ENCODE assay signal across 21 mouse cellular contexts in the genomic region with DNA sequence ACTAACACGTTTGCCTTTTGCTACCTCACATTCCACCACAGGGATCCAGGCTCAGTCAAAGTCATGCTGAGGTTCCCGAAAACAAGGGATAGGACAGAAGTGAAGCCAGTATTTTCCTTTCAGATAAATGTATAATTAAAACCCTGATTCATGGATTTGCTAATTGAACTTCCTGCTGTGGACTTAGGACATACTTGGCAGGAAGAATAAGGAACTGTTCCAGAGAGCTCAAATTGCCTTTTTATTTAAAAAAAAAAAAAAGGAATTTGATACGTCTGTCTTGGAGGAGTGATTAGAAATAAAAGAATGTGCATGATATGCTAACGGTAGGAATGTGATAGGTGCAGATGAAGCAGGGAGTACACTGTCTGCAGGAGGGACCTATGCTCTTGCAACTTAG.
DNase-seq lines count a peak whose midpoint lies in the region; ATAC-seq and TF ChIP-seq lines count a peak whose summit lies in the region.
"Had no signal": no experiment of that assay in that cellular context is flagged by ENCODE, and none has a peak within 500 bp of the region (broad histone marks: within the 10 kb centered on the region; RNA-seq: fewer than 3 reads in every experiment).

No protein-coding gene starts in this region.

- no peak overlapping the region for H3K27ac ChIP-seq in forebrain, embryonic 14.5 days (ENCODE audit: low read depth, low read length)
- H3K27ac ChIP-seq in forebrain, postnatal 0 days (ENCODE audit: low read depth, low read length), result no peak overlapping the region
- H3K27ac ChIP-seq in liver, adult 2 months (replicated peaks; ENCODE audit: insufficient read depth, low read depth, low read length), result no peak overlapping the region
- H3K27ac ChIP-seq in liver, embryonic 12.5 days, result no peak overlapping the region
- H3K27ac ChIP-seq: embryonic facial prominence, embryonic 15.5 days; hindbrain, embryonic 10.5 days; hindbrain, embryonic 13.5 days; intestine, embryonic 15.5 days had no signal

- H3K9me3 ChIP-seq in forebrain, embryonic 14.5 days (replicated peaks; ENCODE audit: control insufficient read depth, low read length), result no peaks in the 10 kb centered on the region
- H3K9me3 ChIP-seq in forebrain, postnatal 0 days (ENCODE audit: low read length), result no peaks in the 10 kb centered on the region
- no peaks in the 10 kb centered on the region for H3K9me3 ChIP-seq in liver, embryonic 12.5 days (replicated peaks)
- H3K9me3 ChIP-seq: embryonic facial prominence, embryonic 15.5 days; hindbrain, embryonic 10.5 days; hindbrain, embryonic 13.5 days; intestine, embryonic 15.5 days had no signal

- H3K4me3 ChIP-seq in forebrain, embryonic 14.5 days (ENCODE audit: low read depth, low read length), result no peak overlapping the region
- no peak overlapping the region for H3K4me3 ChIP-seq in forebrain, postnatal 0 days (ENCODE audit: low read depth, low read length)
- no peak overlapping the region for H3K4me3 ChIP-seq in liver, adult 2 months (ENCODE audit: insufficient read depth, low read depth, low read length)
- no peak overlapping the region for H3K4me3 ChIP-seq in liver, embryonic 12.5 days
- H3K4me3 ChIP-seq: embryonic facial prominence, embryonic 15.5 days; hindbrain, embryonic 10.5 days; hindbrain, embryonic 13.5 days; intestine, embryonic 15.5 days had no signal

- H3K4me1 ChIP-seq in forebrain, embryonic 14.5 days (ENCODE audit: control insufficient read depth, insufficient read depth, low read length), result no peaks in the 10 kb centered on the region
- H3K4me1 ChIP-seq in forebrain, postnatal 0 days (ENCODE audit: insufficient read depth), result no peaks in the 10 kb centered on the region
- H3K4me1 ChIP-seq in liver, adult 2 months (ENCODE audit: control insufficient read depth, insufficient read depth, low read length), result no peaks in the 10 kb centered on the region
- no peaks in the 10 kb centered on the region for H3K4me1 ChIP-seq in liver, embryonic 12.5 days
- H3K4me1 ChIP-seq: embryonic facial prominence, embryonic 15.5 days; hindbrain, embryonic 10.5 days; hindbrain, embryonic 13.5 days; intestine, embryonic 15.5 days had no signal

- H3K4me2 ChIP-seq in forebrain, embryonic 14.5 days (ENCODE audit: low read length), result no peak overlapping the region
- H3K4me2 ChIP-seq in forebrain, postnatal 0 days (ENCODE audit: low read depth), result no peak overlapping the region
- H3K4me2 ChIP-seq in liver, embryonic 12.5 days, result no peak overlapping the region
- H3K4me2 ChIP-seq: embryonic facial prominence, embryonic 15.5 days; heart, embryonic 11.5 days; hindbrain, embryonic 13.5 days; intestine, embryonic 15.5 days had no signal

- DNase-seq in forebrain, embryonic 14.5 days (ENCODE audit: low spot score), result peak; percentile 17
- no peak for DNase-seq in forebrain, postnatal 0 days
- peak; percentile 12 for DNase-seq in liver, adult 2 months (ENCODE audit: extremely low read depth, low read depth, low spot score)
- peak; percentile 15 for DNase-seq in 3T3-L1 (ENCODE audit: low read depth, low spot score)
- peak; percentile 56 for DNase-seq in Muller cell, postnatal 12 days (ENCODE audit: inconsistent ontology term)
- DNase-seq in heart, postnatal 36 days, result no peak
- DNase-seq in gastrocnemius, postnatal 36 days, result no peak
- DNase-seq: adrenal gland, postnatal 10 days; adrenal gland, postnatal 36 days; cerebellum, adult 11 months; cerebellum, adult 2 months; cerebellum, adult 9-11 months; cerebellum, postnatal 25 days had no signal

- no peak for TF ChIP-seq CTCF in forebrain, postnatal 0 days (IDR thresholded peaks at IDR 0.05; ENCODE audit: low read depth)
- no peak for TF ChIP-seq CTCF in liver, adult 2 months (IDR thresholded peaks at IDR 0.05; ENCODE audit: low read depth, low read length)

- TF ChIP-seq POLR2A in liver, adult 2 months (IDR thresholded peaks at IDR 0.05; ENCODE audit: extremely low read depth, insufficient read depth, low read length), result no peak

- H3K36me3 ChIP-seq in forebrain, embryonic 14.5 days (ENCODE audit: control insufficient read depth, insufficient read depth, low read length), result no peaks in the 10 kb centered on the region
- H3K36me3 ChIP-seq in forebrain, postnatal 0 days (ENCODE audit: insufficient read depth), result no peaks in the 10 kb centered on the region
- no peaks in the 10 kb centered on the region for H3K36me3 ChIP-seq in liver, adult 2 months (ENCODE audit: control insufficient read depth, insufficient read depth, low read length)
- no peaks in the 10 kb centered on the region for H3K36me3 ChIP-seq in liver, embryonic 12.5 days
- H3K36me3 ChIP-seq: embryonic facial prominence, embryonic 15.5 days; hindbrain, embryonic 10.5 days; hindbrain, embryonic 13.5 days; intestine, embryonic 15.5 days had no signal

- no peaks in the 10 kb centered on the region for H3K79me2 ChIP-seq in liver, adult 2 months (ENCODE audit: control insufficient read depth, insufficient read depth, low read length)

- H3K27me3 ChIP-seq in forebrain, embryonic 14.5 days (replicated peaks; ENCODE audit: control insufficient read depth, insufficient read depth, low read length), result no peaks in the 10 kb centered on the region
- H3K27me3 ChIP-seq in forebrain, postnatal 0 days (ENCODE audit: insufficient read depth, low read length), result no peaks in the 10 kb centered on the region
- H3K27me3 ChIP-seq in liver, adult 2 months (ENCODE audit: control insufficient read depth, insufficient read depth, low read length), result no peaks in the 10 kb centered on the region
- H3K27me3 ChIP-seq in liver, embryonic 12.5 days (replicated peaks), result no peaks in the 10 kb centered on the region
- H3K27me3 ChIP-seq: embryonic facial prominence, embryonic 15.5 days; hindbrain, embryonic 13.5 days; intestine, embryonic 15.5 days had no signal

- intact Hi-C loops in heart, postnatal 36 days (cut with DNase I), result no loop called here
- intact Hi-C loops in gastrocnemius, postnatal 36 days (cut with DNase I), result no loop called here

- no peak overlapping the region for H3K9ac ChIP-seq in forebrain, embryonic 14.5 days (ENCODE audit: low read length)
- no peak overlapping the region for H3K9ac ChIP-seq in forebrain, postnatal 0 days
- H3K9ac ChIP-seq in liver, adult 2 months (ENCODE audit: low read depth, low read length), result no peak overlapping the region
- no peak overlapping the region for H3K9ac ChIP-seq in liver, embryonic 12.5 days
- H3K9ac ChIP-seq: embryonic facial prominence, embryonic 15.5 days; hindbrain, embryonic 13.5 days; intestine, embryonic 15.5 days had no signal

- WGBS in forebrain, embryonic 14.5 days, result 37% methylated on average over 4 of the region's 4 CpGs
- WGBS in forebrain, postnatal 0 days, result 29% methylated on average over 4 of the region's 4 CpGs
- 72% methylated on average over 4 of the region's 4 CpGs for WGBS in liver, adult 2 months
- WGBS in liver, embryonic 12.5 days (ENCODE audit: insufficient replicate concordance), result 69% methylated on average over 4 of the region's 4 CpGs

- ATAC-seq in forebrain, embryonic 14.5 days, result no peak
- no peak for ATAC-seq in forebrain, postnatal 0 days
- ATAC-seq in liver, embryonic 12.5 days, result no peak
- ATAC-seq: hindbrain, embryonic 16.5 days; intestine, embryonic 15.5 days; Patski had no signal

Comparison
In these comparisons a context has a peak if more than half of its experiments do, and no peak if none do; other contexts are left out.
1. DNase-seq: peak in forebrain, embryonic 14.5 days (single experiment), liver, adult 2 months (single experiment), 3T3-L1 (single experiment) and Muller cell, postnatal 12 days (single experiment); none in forebrain, postnatal 0 days (single experiment), heart, postnatal 36 days (0 of 2) and gastrocnemius, postnatal 36 days (0 of 2).